Mouse (Mus musculus) adrenal gland, postnatal 10 days (tissue): ENCODE data around the gene Fgfr2. TPM values are rescaled to one million over a fixed set of nuclear protein-coding genes. Genes with fewer than 3 reads are reported as not detected.
"Not testable (repeated sequence)": the region's sequence is repeated elsewhere in the genome, so short reads cannot be mapped to it uniquely, and the experiment has no call there.

Experiments used
- DNase-seq: peaks from one replicate; pipeline ENCODE4 v3.0.0; 2021; ENCODE audit warnings: mixed read lengths
- total RNA-seq, 2 experiments: library from RNA; stranded (reverse); gene quantifications; 2 replicates each; pipeline ENCODE4 v1.2.3; 2021

Fgfr2 gene
- total RNA-seq, 2 experiments from 2014 or later: 128 to 169 TPM

DNA sequence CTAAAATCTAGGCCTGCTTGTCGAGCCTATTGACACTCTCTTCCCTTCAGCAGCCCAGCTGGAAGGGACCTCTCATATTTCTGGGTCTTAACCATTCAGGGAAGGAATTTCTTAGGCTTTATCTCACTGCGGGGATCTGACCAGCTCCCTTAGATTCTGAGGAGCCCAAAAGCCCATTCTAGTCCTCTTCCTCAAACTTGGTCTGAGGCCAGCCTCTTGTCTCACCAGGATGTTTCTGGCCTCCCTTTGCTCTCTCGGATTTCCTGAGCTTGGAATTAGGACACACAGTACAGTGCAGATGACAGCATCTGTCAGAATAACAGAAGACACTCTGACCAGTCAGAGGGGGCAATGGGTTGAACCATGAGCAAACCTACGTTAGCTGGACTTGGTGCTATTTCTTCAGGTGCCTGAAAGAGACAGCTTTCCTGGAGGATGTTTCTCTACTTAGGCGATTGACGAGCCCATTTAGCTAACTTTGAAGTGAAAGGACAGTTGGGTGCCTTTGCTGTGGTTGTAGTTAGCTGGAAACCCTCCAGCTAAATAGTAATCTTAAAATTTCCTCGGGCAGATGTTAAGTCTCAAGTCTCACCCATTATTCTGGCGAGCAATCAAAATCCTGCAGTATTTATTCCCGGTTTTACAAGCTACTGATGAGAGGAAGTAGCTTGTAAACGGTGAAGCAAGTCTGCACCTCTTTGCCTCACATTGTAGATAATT is 1711.8 kb downstream of the Fgfr2 start:
- DNase-seq: peak; percentile 24

DNA sequence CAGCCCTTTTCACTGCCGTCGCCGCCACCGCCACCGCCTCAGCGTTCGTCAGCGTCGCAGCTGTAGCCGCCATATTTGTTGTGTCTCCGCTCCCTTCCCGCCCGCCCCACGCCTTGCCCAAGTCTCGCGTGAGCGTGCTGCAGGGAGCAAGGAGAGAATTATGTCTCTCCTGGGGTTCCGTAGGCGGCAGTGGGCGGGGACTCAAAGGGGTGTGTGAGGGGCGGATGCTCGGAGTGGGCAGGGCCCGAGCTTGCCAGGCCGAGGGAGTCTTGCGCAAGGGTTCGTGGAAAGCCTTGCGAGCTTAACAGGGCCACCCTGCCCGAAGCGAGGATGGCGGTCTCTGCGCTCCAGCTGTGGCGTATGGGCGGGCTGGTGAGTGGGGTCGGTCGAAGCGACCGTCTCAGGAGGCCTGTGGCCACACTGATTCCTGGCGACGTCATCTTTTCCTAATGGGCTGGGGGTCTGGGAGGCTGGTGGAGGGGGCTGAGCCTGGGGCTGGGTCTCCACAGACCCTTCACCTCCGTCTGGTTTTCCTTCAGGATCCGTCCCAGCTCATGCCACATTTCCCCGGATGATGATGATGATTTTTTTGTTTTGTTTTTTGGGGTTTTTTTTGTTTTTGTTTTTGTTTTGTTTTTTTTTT is 1712.6 kb downstream of the Fgfr2 start, which contains the start of the genes Ikzf5 and Acadsb:
Gene Ikzf5, minus strand, starts transcription at position 106 of the 643 bp plus-strand sequence.
Gene Acadsb, plus strand, starts transcription at position 186 of the 643 bp plus-strand sequence.
- peak; percentile 99 for DNase-seq

DNA sequence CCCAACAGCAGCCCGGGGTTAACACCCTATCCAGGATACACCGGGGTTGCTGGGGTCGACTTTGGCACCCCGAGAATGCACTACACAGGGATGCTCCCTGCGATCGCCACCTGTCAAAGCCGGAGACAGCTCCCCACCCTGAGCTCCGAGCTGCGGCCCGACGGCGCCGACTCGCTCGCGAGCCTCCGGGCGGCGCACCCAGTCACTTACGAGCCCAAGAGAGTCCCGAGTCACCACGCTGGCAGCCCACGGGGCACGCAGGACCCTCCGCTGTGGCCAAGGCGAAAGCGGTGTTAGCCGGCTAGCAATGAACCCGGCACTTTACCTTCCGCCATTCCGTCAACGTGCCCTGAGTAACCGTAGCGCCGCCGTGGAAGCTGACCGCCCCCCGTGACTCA is 1713.2 kb downstream of the Fgfr2 start:
- DNase-seq: no peak

DNA sequence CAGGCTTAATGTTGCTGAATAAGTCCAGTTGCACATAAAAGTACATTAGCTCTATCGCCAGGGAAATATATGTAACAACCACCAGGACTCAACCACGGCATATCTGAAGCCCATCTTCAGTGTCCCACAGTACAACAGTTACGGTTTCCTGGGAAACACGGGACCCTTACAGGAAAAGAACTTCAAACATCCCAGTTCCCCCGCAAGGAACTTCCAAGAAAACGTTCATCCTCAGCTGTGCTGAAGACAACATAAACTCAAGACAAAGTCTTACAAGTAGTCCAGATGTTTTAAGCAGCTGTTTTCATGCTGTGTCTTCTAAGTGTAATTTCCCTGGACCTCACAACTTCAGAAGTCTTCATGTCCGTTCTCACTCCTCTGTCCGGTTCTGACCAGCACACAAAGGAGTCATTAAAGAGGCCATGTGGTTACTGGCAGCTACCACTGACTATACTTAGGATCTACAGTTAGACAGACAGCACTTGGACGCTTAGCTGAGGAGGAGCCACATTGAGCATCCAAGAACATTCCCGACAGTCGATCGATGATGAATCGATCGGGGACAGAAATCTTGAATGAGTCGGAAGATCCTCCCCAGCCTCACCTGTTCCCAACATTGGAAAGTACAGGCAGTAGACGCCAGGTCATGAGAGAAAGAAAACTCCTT is 1713.7 kb downstream of the Fgfr2 start:
- DNase-seq: peak; percentile 22

DNA sequence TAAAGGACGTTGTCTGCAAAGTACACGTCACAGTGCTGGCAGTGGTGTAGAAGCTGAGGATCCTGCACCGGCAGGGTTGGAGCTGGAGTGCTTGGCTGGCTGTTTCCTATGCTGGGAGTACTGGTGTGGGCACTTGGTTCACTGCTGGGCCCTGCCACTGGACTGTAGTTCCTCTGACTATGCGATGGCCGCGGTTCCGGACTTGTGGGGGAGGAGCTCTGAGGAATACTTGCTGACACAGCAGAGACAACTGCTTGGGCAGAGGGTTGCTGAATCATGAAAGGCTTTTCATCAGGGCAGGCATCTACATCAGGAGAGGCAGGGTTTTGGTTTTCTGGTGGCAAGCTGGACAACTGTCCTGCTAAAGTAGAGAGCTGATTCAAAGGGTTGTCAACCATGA is 1731.4 kb downstream of the Fgfr2 start:
- not testable (repeated sequence) for DNase-seq

DNA sequence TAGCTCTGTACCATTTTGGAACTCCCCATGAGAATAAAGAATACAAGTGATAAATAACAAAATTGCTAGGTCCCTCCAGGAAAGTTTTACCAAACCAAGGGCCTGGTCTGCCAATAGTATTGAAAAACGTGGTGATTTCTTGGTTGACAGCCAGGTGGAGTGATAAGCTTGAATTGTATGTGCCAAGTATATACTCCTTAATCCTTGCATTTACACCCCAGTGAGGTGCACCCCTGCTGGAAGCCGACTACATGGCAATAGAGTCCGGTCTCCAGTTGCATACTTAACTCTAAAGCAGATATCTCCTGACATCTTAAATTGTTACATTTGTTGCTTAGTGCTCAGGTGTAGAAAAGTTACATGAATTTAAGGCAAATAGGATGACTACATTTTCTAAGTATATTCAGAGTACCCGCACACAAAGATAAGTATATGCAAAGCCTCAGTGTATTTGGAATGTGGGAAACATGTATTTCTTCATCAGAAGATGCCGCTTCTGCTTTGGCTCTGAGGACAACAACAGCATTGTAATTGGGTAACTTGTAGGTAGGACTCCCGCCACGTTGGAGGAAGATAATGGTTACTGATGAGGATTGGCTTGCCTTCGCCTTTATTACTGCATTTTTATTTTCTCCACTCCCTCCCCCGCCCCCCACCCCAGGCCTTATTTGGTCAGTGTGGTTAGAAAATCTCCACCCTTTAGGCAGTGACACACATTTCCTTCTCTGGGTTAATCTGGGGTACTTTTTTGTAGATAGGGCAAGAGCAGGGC is 1751.1 kb downstream of the Fgfr2 start:
- no peak for DNase-seq

DNA sequence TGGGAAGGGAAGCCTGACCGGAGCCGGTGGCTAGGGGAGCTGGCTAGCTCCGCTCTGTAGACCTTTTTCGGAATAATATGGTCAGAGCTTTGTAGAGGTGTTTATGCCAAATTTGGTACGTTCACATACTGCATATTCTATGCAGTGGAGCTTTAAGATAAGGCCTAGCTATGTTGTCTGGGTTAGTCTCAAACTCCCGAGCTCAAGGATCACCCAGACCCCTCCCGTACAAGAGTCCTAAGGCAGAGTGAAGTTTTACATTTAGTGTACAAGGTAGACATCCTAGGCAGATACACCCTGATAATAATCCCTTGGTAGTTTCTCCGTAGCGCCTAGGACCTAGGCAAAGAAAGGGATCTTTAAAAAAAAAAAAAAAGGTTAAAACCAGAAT is 1751.7 kb downstream of the Fgfr2 start:
- DNase-seq: no peak

DNA sequence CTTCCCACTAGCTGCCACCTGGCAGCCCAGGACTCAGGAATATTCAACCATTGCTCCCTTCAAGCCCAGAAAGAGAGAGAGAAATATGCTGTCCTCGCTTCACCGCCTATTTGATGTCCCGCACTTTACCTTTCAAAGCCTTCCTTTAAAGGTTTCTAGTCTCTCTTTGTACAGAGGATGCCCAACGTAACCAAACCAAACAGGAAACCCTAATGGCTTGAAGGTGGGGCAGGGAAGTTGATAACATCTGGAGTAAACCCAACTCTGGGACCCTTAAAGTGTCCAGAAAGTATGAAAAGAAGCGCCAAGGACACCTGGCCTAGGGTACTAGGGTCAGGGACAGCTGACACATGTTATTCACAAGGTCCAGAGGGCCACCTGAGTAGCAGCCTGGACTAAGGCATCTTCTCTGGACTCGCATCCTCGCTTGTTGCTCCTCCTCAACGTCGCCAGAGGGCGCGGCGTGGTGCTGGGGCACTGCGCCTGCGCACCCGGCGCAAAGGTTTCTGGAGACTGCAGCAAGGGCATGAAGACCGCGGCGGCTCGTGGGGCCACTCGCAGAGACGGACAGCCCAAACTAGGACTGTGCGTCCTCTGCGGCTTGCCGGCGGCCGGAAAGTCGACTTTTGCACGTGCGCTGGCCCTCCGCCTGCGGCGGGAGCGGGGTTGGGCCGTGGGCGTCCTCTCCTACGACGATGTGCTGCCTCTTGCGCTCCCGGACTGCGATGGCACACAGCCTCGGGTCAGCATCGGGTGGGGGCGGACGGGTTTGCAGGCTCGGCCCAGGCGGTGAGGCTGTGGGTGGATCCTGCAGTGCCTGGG is 1752.3 kb downstream of the Fgfr2 start, which contains the start of gene Pstk:
Gene Pstk, plus strand, starts transcription at position 494 of the 822 bp plus-strand sequence.
- peak; percentile 92 for DNase-seq

DNA sequence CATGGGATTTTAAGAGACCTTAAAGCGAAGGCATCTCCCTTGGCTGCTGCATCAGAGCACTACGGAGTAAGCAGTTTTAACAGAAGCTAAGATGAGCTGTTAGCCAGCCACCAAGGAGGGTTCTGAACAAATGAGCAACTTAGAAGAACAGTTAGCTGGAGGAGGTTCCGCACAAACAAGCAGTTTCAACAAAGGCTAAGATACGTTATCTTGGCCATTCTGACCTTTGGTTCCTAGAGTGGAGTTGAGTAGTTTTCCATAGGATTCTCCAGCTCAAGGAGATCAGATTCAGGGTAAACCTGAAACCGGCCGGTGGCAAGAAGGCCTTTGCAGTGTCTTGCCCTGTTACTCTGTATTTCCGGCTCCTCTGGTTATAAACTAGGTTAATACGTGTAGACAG is 1759.0 kb downstream of the Fgfr2 start:
- DNase-seq: no peak

DNA sequence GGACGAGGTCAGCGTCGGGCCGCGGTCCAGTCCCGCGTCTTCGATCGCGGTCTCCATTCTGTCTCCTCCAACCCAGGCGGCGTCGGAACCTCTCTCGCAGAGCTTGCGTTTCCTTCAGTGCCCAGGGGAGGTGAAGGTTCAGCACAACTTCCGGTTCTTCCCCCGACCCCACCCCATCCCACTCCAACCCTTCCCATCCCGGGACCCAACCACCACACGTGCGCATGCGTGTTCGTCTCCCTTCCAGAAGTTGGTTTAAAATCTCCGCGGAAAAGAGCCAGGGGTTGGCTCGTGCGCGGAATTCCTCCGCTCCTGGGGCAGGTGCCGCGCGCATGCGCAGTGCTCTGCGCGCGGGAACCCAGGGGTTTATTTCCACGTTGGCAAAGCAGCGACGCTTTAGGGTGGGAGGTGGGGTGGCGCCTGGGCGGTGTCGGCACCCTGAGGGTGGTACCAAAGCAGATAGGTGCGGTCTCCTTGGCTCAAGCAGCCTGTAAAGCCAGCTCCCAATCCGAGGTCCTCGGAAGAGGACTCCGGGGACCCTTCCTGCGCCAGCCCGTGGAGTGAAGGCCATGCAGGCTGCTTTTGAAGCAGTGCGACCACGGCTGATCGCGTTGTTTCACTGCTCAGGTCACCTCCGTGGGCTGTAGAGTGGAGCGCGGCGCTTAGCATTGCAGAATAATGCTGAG is 1760.4 kb downstream of the Fgfr2 start, which contains the start of gene 2310057M21Rik:
Gene 2310057M21Rik, minus strand, starts transcription at position 145 of the 686 bp plus-strand sequence.
- DNase-seq: peak; percentile 96

DNA sequence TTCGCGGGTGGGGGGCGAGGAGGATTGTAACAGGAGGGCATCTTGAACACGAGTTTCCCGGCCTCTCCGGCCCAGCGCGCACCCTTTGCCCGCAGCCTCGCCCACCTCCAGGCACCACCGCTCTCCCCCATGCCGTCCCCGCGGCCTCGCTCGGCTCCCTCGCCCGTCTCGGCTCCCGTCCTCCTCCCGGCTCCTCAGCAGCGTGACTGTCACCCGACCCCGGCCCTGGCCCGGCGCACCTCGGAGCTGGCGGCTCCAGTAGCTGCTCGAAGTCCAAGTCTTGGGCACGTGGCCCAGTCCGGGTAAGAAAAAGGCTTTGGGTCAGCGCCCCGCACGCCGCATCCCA is 1760.9 kb downstream of the Fgfr2 start:
- DNase-seq: no peak

DNA sequence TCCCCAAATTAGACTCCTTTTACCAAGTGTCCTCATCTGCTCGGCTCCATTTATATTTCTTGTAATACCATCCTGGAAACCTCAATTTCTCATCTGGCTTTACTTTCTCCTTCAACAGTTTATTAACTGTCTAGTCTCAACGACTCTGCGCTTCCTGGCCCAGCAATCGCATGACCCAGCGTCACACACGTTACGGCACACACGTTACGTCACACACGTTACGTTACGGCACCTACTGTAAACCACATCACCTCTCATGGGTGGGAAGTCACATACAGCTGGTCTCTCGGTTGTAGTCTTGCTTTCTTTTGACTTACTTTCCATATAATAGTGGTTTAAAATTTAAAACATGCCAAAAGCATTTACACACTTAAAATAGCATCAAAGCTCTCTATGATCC is 1767.0 kb downstream of the Fgfr2 start:
- no peak for DNase-seq

DNA sequence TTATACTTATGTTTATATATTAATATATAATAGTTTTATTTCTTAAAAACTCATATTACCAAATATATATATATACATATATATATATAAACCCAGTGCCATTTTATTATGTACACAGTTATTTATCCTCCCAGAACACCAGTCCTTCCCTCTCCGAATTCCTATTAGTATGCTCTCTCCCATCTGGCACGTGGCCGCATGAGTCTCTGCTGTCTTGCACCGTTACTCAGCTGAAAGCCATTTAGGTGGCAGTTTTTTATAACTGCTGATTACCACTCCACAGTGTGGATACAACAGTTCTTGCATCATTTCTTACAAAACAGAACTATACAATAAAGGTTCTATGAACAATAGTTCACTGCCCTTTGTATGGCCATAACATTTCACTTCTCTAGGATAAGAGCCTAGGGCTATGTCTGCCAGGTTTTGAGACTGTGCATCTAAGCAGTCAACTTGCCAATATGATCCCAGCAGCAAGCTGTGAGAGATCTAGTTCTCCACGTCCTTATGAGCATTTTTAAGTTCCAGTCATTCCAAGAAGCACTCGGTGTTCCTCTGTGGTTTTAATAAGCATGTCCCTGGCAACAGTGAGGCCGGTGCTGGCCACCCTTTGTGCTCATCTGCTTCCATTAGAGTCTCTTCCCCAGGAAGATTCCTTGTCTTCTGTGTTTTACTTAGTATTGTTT is 1777.2 kb downstream of the Fgfr2 start:
- no peak for DNase-seq

DNA sequence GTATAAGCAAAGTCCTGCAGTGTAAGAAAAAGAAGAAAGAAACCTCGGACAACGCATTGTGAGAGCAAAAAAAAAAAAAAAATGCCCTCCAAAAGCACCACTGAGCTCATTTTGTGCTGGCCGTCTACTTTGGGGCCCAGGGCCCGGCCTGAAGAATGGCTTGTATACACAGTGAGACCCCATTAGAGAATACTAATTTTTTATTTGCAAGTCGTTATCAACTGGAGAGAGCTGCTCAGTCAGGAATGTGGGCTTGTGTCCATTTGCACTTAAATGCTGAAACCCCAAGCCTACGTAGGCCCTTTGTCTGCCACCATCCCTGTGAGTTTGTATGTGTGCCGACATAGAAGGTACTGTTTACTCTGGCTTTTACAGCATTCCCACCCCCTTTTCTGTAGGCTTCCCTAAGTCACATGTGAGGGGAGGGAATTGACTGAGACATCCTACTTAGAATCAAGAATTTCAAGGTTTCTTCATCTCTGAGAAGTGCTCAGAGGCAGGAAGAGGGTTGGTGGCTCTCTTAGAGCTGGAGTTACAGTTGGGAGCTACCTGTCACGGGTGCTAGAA is 1785.6 kb downstream of the Fgfr2 start:
- no peak for DNase-seq

DNA sequence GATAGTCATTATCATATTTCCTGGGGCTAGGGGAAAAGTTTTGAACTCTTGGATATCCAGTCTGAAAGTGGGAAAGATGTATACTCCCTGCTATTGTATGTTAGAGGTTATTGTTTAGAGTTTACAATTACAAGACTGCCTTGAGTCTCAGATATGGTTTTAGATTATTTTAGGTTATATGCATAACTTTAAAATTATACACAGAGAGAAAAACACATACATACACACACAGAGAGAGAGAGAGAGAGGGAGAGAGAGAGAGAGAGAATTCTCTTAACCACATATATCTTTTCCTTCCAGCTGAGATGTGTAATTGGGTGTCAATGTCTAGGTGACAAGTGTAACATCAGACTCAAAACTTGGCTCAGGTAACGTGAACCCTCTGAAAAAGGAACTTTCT is 1789.6 kb downstream of the Fgfr2 start, which contains the start of gene Fam24a:
Gene Fam24a, plus strand, starts transcription at position 301 of the 400 bp plus-strand sequence.
- DNase-seq: no peak

DNA sequence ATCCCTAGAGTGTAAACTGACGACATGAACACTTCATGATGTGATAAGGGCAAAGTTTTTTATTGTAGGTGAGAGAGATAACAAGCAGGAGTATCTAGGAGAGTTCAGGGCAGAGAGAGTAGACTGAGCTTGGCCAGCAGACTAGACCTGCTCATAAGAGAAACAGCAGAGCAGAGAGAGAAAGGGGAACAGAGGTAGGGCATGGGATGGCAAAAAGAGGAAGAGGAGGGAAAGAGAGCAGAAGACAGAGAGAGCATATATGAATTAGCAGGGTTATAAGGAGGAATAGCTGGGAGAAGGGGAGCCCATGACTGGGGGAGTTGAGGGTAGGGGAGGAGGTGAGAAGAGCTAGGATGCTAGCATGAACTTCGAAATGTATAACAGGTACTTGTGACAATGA is 1791.5 kb downstream of the Fgfr2 start:
- no peak for DNase-seq

DNA sequence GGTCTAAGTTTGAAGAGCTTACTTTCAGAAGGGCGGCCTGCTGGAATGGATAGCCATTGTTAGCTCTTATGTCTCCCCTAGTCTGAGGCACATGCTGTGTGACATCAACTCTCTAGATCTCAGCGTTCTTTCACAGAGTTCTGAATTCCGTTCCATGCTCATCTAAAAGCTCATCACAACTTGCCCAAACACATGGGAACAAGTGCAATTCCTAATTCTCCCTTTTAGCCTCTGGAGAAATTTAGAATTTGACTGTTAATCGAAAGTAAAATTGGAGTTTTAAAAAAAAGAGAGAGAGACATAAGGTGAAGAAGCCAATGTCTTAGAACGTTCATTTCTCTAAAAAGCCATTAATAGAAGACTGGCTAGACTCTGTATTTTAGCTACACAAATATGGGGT is 1793.7 kb downstream of the Fgfr2 start, which contains the start of gene Fam24b:
Gene Fam24b, minus strand, starts transcription at position 101 of the 400 bp plus-strand sequence.
- DNase-seq: no peak

DNA sequence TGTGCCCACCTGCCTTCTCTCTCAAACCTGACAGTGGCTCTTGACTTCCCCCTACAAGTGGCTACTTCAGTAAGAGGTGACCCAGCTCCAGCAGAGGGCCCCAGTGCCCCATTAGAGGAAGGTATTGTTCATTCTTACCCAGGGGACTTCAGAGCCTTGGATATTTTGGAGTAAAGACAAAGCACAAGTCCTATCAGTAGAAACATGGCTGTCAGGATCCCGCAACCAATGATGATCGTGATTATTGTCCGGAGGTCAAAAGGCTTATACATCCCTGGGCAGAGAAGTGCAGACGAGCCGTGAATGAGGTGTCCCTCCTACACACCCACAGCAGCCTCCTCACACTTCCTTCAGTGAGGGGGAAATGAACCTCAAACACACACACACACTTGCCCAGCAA is 1796.1 kb downstream of the Fgfr2 start:
- no peak for DNase-seq

DNA sequence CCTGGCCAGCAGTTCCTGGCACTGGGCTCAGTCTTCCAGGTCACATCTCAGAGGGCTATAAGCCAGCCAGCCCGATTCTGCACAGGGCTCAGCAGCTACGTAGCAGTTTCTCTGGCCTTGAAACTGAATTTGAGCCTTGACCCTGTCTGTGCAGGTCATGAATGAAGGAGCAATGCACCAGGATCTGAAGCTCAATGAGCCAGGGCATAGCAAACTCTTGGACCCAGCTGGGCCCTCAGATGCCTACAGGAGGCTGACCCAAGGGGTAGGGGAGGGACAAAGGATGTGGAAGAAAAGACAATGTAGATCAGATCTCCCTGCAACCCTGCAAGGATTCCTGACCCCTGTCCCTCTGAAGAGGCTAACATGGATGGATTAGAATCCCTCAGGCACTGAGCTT is 1801.0 kb downstream of the Fgfr2 start, which contains the start of gene Cuzd1:
Gene Cuzd1, minus strand, starts transcription at position 101 of the 400 bp plus-strand sequence.
- DNase-seq: peak; percentile 37

DNA sequence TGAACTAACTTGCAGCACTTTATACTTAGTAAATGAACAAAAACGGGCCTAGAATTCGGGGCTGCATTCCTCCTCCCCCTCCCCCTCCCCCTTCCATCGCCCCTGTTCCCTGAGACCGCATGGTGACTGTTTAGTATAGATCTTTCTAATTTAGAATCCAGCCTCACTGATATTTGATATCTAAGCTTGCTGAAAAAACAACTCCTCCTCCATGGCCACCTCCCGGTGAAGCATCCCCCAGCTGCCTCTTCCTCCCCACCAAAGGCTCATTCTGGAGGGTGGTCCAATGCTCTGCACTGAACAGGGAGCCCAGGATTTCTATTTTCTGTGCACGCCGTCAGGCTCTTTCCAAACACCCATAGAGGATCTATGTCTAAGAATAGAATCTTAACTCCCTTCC is 1804.8 kb downstream of the Fgfr2 start:
- DNase-seq: no peak
